Mouse (Mus musculus) CH12.LX (cell line): ENCODE data around the gene Gm17545. TPM values are rescaled to one million over a fixed set of nuclear protein-coding genes. Genes with fewer than 3 reads are reported as not detected.
A peak's percentile ranks its signal among the peaks of the same experiment; 100 is the strongest.

Source experiments
- DNase-seq: peaks from one replicate; pipeline ENCODE4 v3.0.0-alpha.2; 2013; ENCODE audit errors: extremely low read depth
- H3K27ac ChIP-seq: 2 replicates; pipeline ENCODE4 v1.5.1; 2012; ENCODE audit warnings: low read depth, mild to moderate bottlenecking, control low read depth, moderate library complexity; ENCODE audit not compliant: insufficient read depth
- H3K27me3 ChIP-seq: replicated peaks from 2 replicates; pipeline ENCODE3; 2012; ENCODE audit warnings: inconsistent platforms
- H3K36me3 ChIP-seq, 2 experiments: replicated peaks in 1 of 2; 2 replicates each; pipeline versions ENCODE3 to v1.6.1; 2012; ENCODE audit warnings: inconsistent platforms in 1 of 2, low read length in 1 of 2, mild to moderate bottlenecking in 1 of 2, mixed read lengths in 1 of 2, moderate library complexity in 1 of 2; ENCODE audit not compliant: control insufficient read depth in 1 of 2, insufficient read depth in 1 of 2
- H3K4me1 ChIP-seq, 2 experiments: 2 replicates each; pipeline ENCODE4 v1.6.1; 2012; ENCODE audit warnings: inconsistent platforms in 1 of 2, moderate library complexity in 1 of 2; ENCODE audit not compliant: insufficient read depth in 2 of 2, control insufficient read depth in 1 of 2
- H3K4me2 ChIP-seq: 2 replicates; pipeline ENCODE4 v1.6.1; 2012; ENCODE audit warnings: low read depth, mild to moderate bottlenecking, control low read depth; ENCODE audit not compliant: poor library complexity, insufficient read depth, severe bottlenecking
- H3K4me3 ChIP-seq, 3 experiments: fragments of 150-350 bp in 1 of 3; sonication (generic) in 1 of 3; replicated peaks in 1 of 3; 2 replicates each; pipeline versions ENCODE3 to v1.5.1; 2011 to 2012; ENCODE audit warnings: low read depth in 2 of 3, low read length in 2 of 3, mild to moderate bottlenecking in 2 of 3, moderate library complexity in 2 of 3, control low read depth in 1 of 3, improper control_type of control experiment in 1 of 3, inconsistent platforms in 1 of 3, mixed read lengths in 1 of 3; ENCODE audit not compliant: poor library complexity in 1 of 3
- H3K79me2 ChIP-seq: replicated peaks from 2 replicates; pipeline ENCODE4 v1.6.1; 2012; ENCODE audit warnings: mild to moderate bottlenecking, moderate library complexity; ENCODE audit not compliant: control insufficient read depth, poor library complexity, insufficient read depth, severe bottlenecking; ENCODE audit errors: extremely low read depth
- H3K9ac ChIP-seq: 2 replicates; pipeline ENCODE4 v1.6.1; 2012; ENCODE audit warnings: low read depth, mild to moderate bottlenecking, control low read depth, moderate library complexity; ENCODE audit not compliant: insufficient read depth
- H3K9me3 ChIP-seq: replicated peaks from 2 replicates; pipeline ENCODE3; 2012; ENCODE audit warnings: low read length, inconsistent platforms, mixed read lengths
- BHLHE40 ChIP-seq: IDR thresholded peaks from 2 replicates; pipeline ENCODE4 v1.6.1; 2011; ENCODE audit warnings: mild to moderate bottlenecking, low read depth, low read length, improper control_type of control experiment
- CHD1 ChIP-seq: IDR thresholded peaks from 2 replicates; pipeline ENCODE4 v1.6.1; 2012; ENCODE audit warnings: low read depth, low read length, improper control_type of control experiment, inconsistent platforms
- CHD2 ChIP-seq: IDR thresholded peaks from 2 replicates; pipeline ENCODE4 v1.6.1; 2011; ENCODE audit warnings: low read length, improper control_type of control experiment
- E2F4 ChIP-seq: IDR thresholded peaks from 2 replicates; pipeline ENCODE4 v1.6.1; 2011; ENCODE audit warnings: low read depth, low read length, improper control_type of control experiment; ENCODE audit not compliant: insufficient replicate concordance
- ELF1 ChIP-seq: IDR thresholded peaks from 2 replicates; pipeline ENCODE4 v1.6.1; 2014; ENCODE audit warnings: low read depth, mild to moderate bottlenecking, inconsistent platforms, low read length, improper control_type of control experiment
- ETS1 ChIP-seq: conservative IDR thresholded peaks from 2 replicates; pipeline ENCODE4 v1.6.1; 2012; ENCODE audit warnings: low read depth, mild to moderate bottlenecking, inconsistent platforms, low read length, improper control_type of control experiment, moderate library complexity
- GABPA ChIP-seq: IDR thresholded peaks from 2 replicates; pipeline ENCODE4 v1.6.1; 2012; ENCODE audit warnings: low read depth, low read length, improper control_type of control experiment, inconsistent platforms; ENCODE audit not compliant: insufficient replicate concordance
- HCFC1 ChIP-seq: IDR thresholded peaks from 2 replicates; pipeline ENCODE4 v1.6.1; 2012; ENCODE audit warnings: low read depth, mild to moderate bottlenecking, inconsistent platforms, low read length, improper control_type of control experiment
- IRF4 ChIP-seq: IDR thresholded peaks from 2 replicates; pipeline ENCODE4 v1.6.1; 2014; ENCODE audit warnings: low read depth, mild to moderate bottlenecking, inconsistent platforms, low read length, improper control_type of control experiment
- JUN ChIP-seq: IDR thresholded peaks from 2 replicates; pipeline ENCODE4 v1.6.1; 2011; ENCODE audit warnings: low read depth, mild to moderate bottlenecking, low read length, improper control_type of control experiment, moderate library complexity; ENCODE audit not compliant: insufficient read depth
- KAT2A ChIP-seq: IDR thresholded peaks from 2 replicates; pipeline ENCODE4 v1.6.1; 2012; ENCODE audit warnings: low read length, improper control_type of control experiment, inconsistent platforms; ENCODE audit not compliant: insufficient replicate concordance
- MAX ChIP-seq: IDR thresholded peaks from 2 replicates; pipeline ENCODE4 v1.6.1; 2011; ENCODE audit warnings: low read length, improper control_type of control experiment
- MAZ ChIP-seq: IDR thresholded peaks from 2 replicates; pipeline ENCODE4 v1.6.1; 2012; ENCODE audit warnings: low read depth, mild to moderate bottlenecking, inconsistent platforms, low read length, improper control_type of control experiment, moderate library complexity
- MEF2A ChIP-seq: IDR thresholded peaks from 2 replicates; pipeline ENCODE4 v1.6.1; 2014; ENCODE audit warnings: low read depth, mild to moderate bottlenecking, inconsistent platforms, low read length, improper control_type of control experiment, borderline replicate concordance
- MXI1 ChIP-seq: IDR thresholded peaks from 2 replicates; pipeline ENCODE4 v1.6.1; 2011; ENCODE audit warnings: mild to moderate bottlenecking, low read depth, low read length, improper control_type of control experiment
- MYC ChIP-seq: IDR thresholded peaks from 2 replicates; pipeline ENCODE4 v1.6.1; 2011; ENCODE audit warnings: low read depth, mild to moderate bottlenecking, improper control_type of control experiment, low read length
- NELFE ChIP-seq: IDR thresholded peaks from 2 replicates; pipeline ENCODE4 v1.6.1; 2011; ENCODE audit warnings: low read depth, low read length, improper control_type of control experiment
- NRF1 ChIP-seq: IDR thresholded peaks from 2 replicates; pipeline ENCODE4 v1.6.1; 2014; ENCODE audit warnings: low read depth, mild to moderate bottlenecking, inconsistent platforms, low read length, improper control_type of control experiment, moderate library complexity
- PAX5 ChIP-seq: IDR thresholded peaks from 2 replicates; pipeline ENCODE4 v1.6.1; 2012; ENCODE audit warnings: low read length, inconsistent platforms, mixed read lengths
- POLR2A ChIP-seq: IDR thresholded peaks from 2 replicates; pipeline ENCODE4 v1.6.1; 2011; ENCODE audit warnings: low read depth, mild to moderate bottlenecking, improper control_type of control experiment, low read length
- POLR2AphosphoS2 ChIP-seq: IDR thresholded peaks from 2 replicates; pipeline ENCODE4 v1.6.1; 2011; ENCODE audit warnings: low read depth, low read length, improper control_type of control experiment
- RAD21 ChIP-seq: IDR thresholded peaks from 2 replicates; pipeline ENCODE4 v1.6.1; 2011; ENCODE audit warnings: low read depth, mild to moderate bottlenecking, low read length, improper control_type of control experiment, moderate library complexity
- RCOR1 ChIP-seq: conservative IDR thresholded peaks from 2 replicates; pipeline ENCODE4 v1.6.1; 2012; ENCODE audit warnings: low read depth, mild to moderate bottlenecking, inconsistent platforms, low read length, improper control_type of control experiment
- SMC3 ChIP-seq: IDR thresholded peaks from 2 replicates; pipeline ENCODE4 v1.6.1; 2011; ENCODE audit warnings: low read depth, low read length, improper control_type of control experiment
- TBP ChIP-seq: conservative IDR thresholded peaks from 2 replicates; pipeline ENCODE4 v1.6.1; 2011; ENCODE audit warnings: low read depth, low read length, improper control_type of control experiment
- TCF12 ChIP-seq: IDR thresholded peaks from 2 replicates; pipeline ENCODE4 v1.6.1; 2014; ENCODE audit warnings: low read depth, mild to moderate bottlenecking, inconsistent platforms, low read length, improper control_type of control experiment
- USF1 ChIP-seq: IDR thresholded peaks from 2 replicates; pipeline ENCODE4 v1.6.1; 2014; ENCODE audit warnings: low read depth, mild to moderate bottlenecking, inconsistent platforms, low read length, improper control_type of control experiment
- USF2 ChIP-seq: conservative IDR thresholded peaks from 2 replicates; pipeline ENCODE4 v1.6.1; 2011; ENCODE audit warnings: low read depth, low read length, improper control_type of control experiment
- ZKSCAN1 ChIP-seq: IDR thresholded peaks from 2 replicates; pipeline ENCODE4 v1.6.1; 2012; ENCODE audit warnings: low read depth, inconsistent platforms, low read length, improper control_type of control experiment, borderline replicate concordance
- ZNF384 ChIP-seq: IDR thresholded peaks from 2 replicates; pipeline ENCODE4 v1.6.1; 2012; ENCODE audit warnings: low read depth, low read length, improper control_type of control experiment, inconsistent platforms
- dilution Hi-C: fragments of 300-500 bp; cut with MboI; formaldehyde crosslinking; loops from 2 replicates; pipeline ENCODE4 v1.14.3; 2020; ENCODE audit warnings: low sequenced_read_pairs; ENCODE audit not compliant: extremely low pct_unique_long_range_greater_than_20kb, extremely low pct_ligation_motif_present
- in situ Hi-C: fragments of 300-500 bp; cut with MboI; formaldehyde crosslinking; loops from 3 replicates; pipeline ENCODE4 v1.14.3; 2019; ENCODE audit warnings: low sequenced_read_pairs, low pct_ligation_motif_present, low pct_unique_long_range_greater_than_20kb, mixed read lengths
- polyA plus RNA-seq: library from polyadenylated mRNA; unstranded; fragments of >175 nt; gene quantifications from 2 replicates; pipeline ENCODE4 v1.2.1, GENCODE M21; 2012; ENCODE audit warnings: low read depth; ENCODE audit not compliant: insufficient read length
- total RNA-seq, 2 experiments: library from RNA; depleted of rRNA; stranded (reverse); fragments of 300-350 nt in 1 of 2; fragments of >200 nt in 1 of 2; gene quantifications; 2 replicates each; pipeline ENCODE4 v1.2.3; 2012 to 2014

Gm17545 gene
- total and polyA plus RNA-seq, 3 experiments = not detected

GRCm38 (mm10) chr9:22466212-22466611 is 12.1 kb downstream of the Gm17545 start:
- Histone ChIP-seq H3K9me3 (no peaks in the 10 kb centered on the region), H3K27ac (no peak overlapping the region), H3K4me2 (no peak overlapping the region), H3K9ac (no peak overlapping the region), H3K79me2 (peaks cover 7% of the 10 kb centered on the region), H3K4me1 (0 out of 4 replicates have a peak, but pooled peaks cover 0 to 7% of the 10 kb centered on the region in 2 experiments), H3K4me3 (no peak overlapping the region), H3K36me3 (peaks cover 10 to 44% of the 10 kb centered on the region in 2 experiments), H3K27me3 (no peaks in the 10 kb centered on the region)
- dilution Hi-C loops = no loop called here
- in situ Hi-C loops = no loop called here
- TF ChIP-seq PAX5 = no peak
- no peak for TF ChIP-seq CHD1
- TF ChIP-seq POLR2AphosphoS2 = no peak
- no peak for DNase-seq

GRCm38 (mm10) chr9:22467371-22468169 is 13.5 kb downstream of the Gm17545 start:
- no peaks in the 10 kb centered on the region for H3K27me3 ChIP-seq
- H3K4me3 ChIP-seq = peak overlapping the region; percentile 78 to 92 (median 84)
- H3K9me3 ChIP-seq = no peaks in the 10 kb centered on the region
- dilution Hi-C loops (no loop called here), in situ Hi-C loops (no loop called here)
- peak; percentile 45 for DNase-seq
- peak overlapping the region; percentile 62 for H3K9ac ChIP-seq
- H3K27ac ChIP-seq = peak overlapping the region; percentile 27
- peaks cover 10 to 30% of the 10 kb centered on the region in 2 experiments for H3K36me3 ChIP-seq
- H3K4me1 ChIP-seq = 0 out of 4 replicates have a peak, but pooled peaks cover 0 to 7% of the 10 kb centered on the region in 2 experiments
- peak overlapping the region; percentile 94 for H3K4me2 ChIP-seq
- peaks cover 7% of the 10 kb centered on the region for H3K79me2 ChIP-seq
- TF ChIP-seq ZNF384 = no peak
- TF ChIP-seq USF2 = no peak
- TF ChIP-seq IRF4 = no peak
- TF ChIP-seq NRF1 = peak; percentile 49; the same call in 1 of the 2 replicates
- no peak for TF ChIP-seq POLR2A
- TF ChIP-seq TBP = no peak
- TF ChIP-seq BHLHE40 = peak; percentile 55
- no peak for TF ChIP-seq USF1
- TF ChIP-seq MYC = no peak
- TF ChIP-seq MAZ = 0 out of 2 replicates have a peak, but pooled peaks have one; percentile 10
- peak; percentile 11; the same call in 1 of the 2 replicates for TF ChIP-seq MXI1
- no peak; the same call in 1 of the 2 replicates for TF ChIP-seq MAX
- TF ChIP-seq ETS1 = no peak
- no peak for TF ChIP-seq GABPA
- TF ChIP-seq POLR2AphosphoS2 = no peak
- no peak for TF ChIP-seq PAX5
- no peak for TF ChIP-seq E2F4
- no peak for TF ChIP-seq JUN
- TF ChIP-seq CHD2 = no peak
- TF ChIP-seq ELF1 = no peak
- no peak for TF ChIP-seq NELFE
- no peak for TF ChIP-seq SMC3
- TF ChIP-seq KAT2A = no peak
- TF ChIP-seq TCF12 = no peak
- TF ChIP-seq ZKSCAN1 = no peak
- 0 out of 2 replicates have a peak, but pooled peaks have one; percentile 66 for TF ChIP-seq CHD1
- TF ChIP-seq MEF2A = no peak
- TF ChIP-seq HCFC1 = peak; percentile 25; the same call in 1 of the 2 replicates
- TF ChIP-seq RCOR1 = no peak
- no peak for TF ChIP-seq RAD21
